Comparison of ENCODE assay signal across 8 mouse cellular contexts in genomic region chr14:79769618-79770017, GRCm38 (mm10). TPM values are rescaled to one million over a fixed set of nuclear protein-coding genes. Genes with fewer than 3 reads are reported as not detected.
A peak's percentile ranks its signal among the peaks of the same experiment; 100 is the strongest.
DNase-seq lines count a peak whose midpoint lies in the region; ATAC-seq and TF ChIP-seq lines count a peak whose summit lies in the region.

No protein-coding gene starts in this region.

- no peaks in the 10 kb centered on the region; the same call in 1 of the 2 replicates for H3K27me3 ChIP-seq in G1E (ENCODE audit: insufficient read depth, low read length)
- peaks cover 11% of the 10 kb centered on the region; the same call in 1 of the 2 replicates for H3K27me3 ChIP-seq in cerebellum, adult 2 months (ENCODE audit: control insufficient read depth, insufficient read depth, low read length)
- H3K27me3 ChIP-seq in lung, embryonic 14.5 days (ENCODE audit: insufficient read depth, low read length), result peaks cover 76% of the 10 kb centered on the region

- no peaks in the 10 kb centered on the region for H3K36me3 ChIP-seq in G1E (replicated peaks)
- no peaks in the 10 kb centered on the region for H3K36me3 ChIP-seq in lung, embryonic 14.5 days (ENCODE audit: insufficient read depth)

- no peak for ATAC-seq in G1E (ENCODE audit: extremely low read depth, insufficient number of reproducible peaks, low FRiP score, poor library complexity, severe bottlenecking)
- ATAC-seq in lung, embryonic 14.5 days (ENCODE audit: insufficient read depth), result peak; percentile 65; the same call in 1 of the 2 replicates

- no peak for DNase-seq in G1E (ENCODE audit: low spot score)
- peak; percentile 69 to 70 for DNase-seq in cerebellum, adult 2 months
- DNase-seq in forelimb bud, embryonic 11.5 days (ENCODE audit: low read depth, low spot score), result peak; percentile 77
- DNase-seq in heart, postnatal 36 days, result peak; percentile 73 to 74
- DNase-seq in layer of hippocampus, adult 2 months (ENCODE audit: low spot score in 2 of 2), result peak in 1 of 2 experiments; percentile 56
- DNase-seq in lung, embryonic 14.5 days, result peak; percentile 92
- DNase-seq in ovary, postnatal 14 days (ENCODE audit: low spot score), result peak; percentile 82
- peak; percentile 53 to 75 for DNase-seq in urinary bladder, adult 18-20 months (ENCODE audit: low spot score in 2 of 2)

- H3K4me2 ChIP-seq in lung, embryonic 14.5 days, result peak overlapping the region; percentile 69

- intact Hi-C loops in heart, postnatal 36 days (cut with DNase I), result loop anchor here (1.0 to 5.0 kb wide), 2 partner anchors 143 to 447 kb away; no protein-coding TSS in a partner anchor

- no peak overlapping the region for H3K27ac ChIP-seq in cerebellum, adult 2 months (ENCODE audit: insufficient read depth, low read length)
- peak overlapping the region; percentile 93 for H3K27ac ChIP-seq in layer of hippocampus, adult 2 months
- no peak overlapping the region for H3K27ac ChIP-seq in lung, embryonic 14.5 days (ENCODE audit: low read depth)

- H3K9ac ChIP-seq in lung, embryonic 14.5 days, result no peak overlapping the region

- TF ChIP-seq POLR2A in cerebellum, adult 2 months (IDR thresholded peaks at IDR 0.05; ENCODE audit: borderline replicate concordance, insufficient read depth, low read length), result no peak

- under 1% methylated on average over 46 of the region's 46 CpGs for WGBS in cerebellum, adult 2 months
- 1% methylated on average over 46 of the region's 46 CpGs for WGBS in lung, embryonic 14.5 days

- peaks cover 79% of the 10 kb centered on the region for H3K9me3 ChIP-seq in G1E (replicated peaks)
- H3K9me3 ChIP-seq in lung, embryonic 14.5 days (ENCODE audit: low read depth, low read length), result no peaks in the 10 kb centered on the region

- no peaks in the 10 kb centered on the region; the same call in 1 of the 2 replicates for H3K4me1 ChIP-seq in G1E (ENCODE audit: insufficient read depth, low read depth, low read length)
- H3K4me1 ChIP-seq in cerebellum, adult 2 months (ENCODE audit: control insufficient read depth, insufficient read depth, low read length), result peaks cover 3% of the 10 kb centered on the region; the same call in 1 of the 2 replicates
- H3K4me1 ChIP-seq in lung, embryonic 14.5 days (ENCODE audit: insufficient read depth), result peaks cover 5% of the 10 kb centered on the region; the same call in 1 of the 2 replicates

- TF ChIP-seq CTCF in G1E (IDR thresholded peaks at IDR 0.05; ENCODE audit: low read depth, low read length), result no peak
- TF ChIP-seq CTCF in cerebellum, adult 2 months (IDR thresholded peaks at IDR 0.05; ENCODE audit: borderline replicate concordance, insufficient read depth, low read depth, low read length), result peak; percentile 75
- peak; percentile 80 for TF ChIP-seq CTCF in layer of hippocampus, adult 2 months (conservative IDR thresholded peaks at IDR 0.05)
- TF ChIP-seq CTCF in lung, embryonic 14.5 days (IDR thresholded peaks at IDR 0.05; ENCODE audit: low read depth), result peak; percentile 92

- peak overlapping the region; percentile 55 for H3K4me3 ChIP-seq in G1E (ENCODE audit: low read depth, low read length)
- peak overlapping the region; percentile 30 for H3K4me3 ChIP-seq in cerebellum, adult 2 months (replicated peaks; ENCODE audit: insufficient read depth, low read depth, low read length)
- peak overlapping the region; percentile 68 for H3K4me3 ChIP-seq in layer of hippocampus, adult 2 months
- H3K4me3 ChIP-seq in lung, embryonic 14.5 days (ENCODE audit: low read depth, low read length), result peak overlapping the region; percentile 35

RNA-seq across cellular contexts. Expression of gene Pcdh8, which starts 1.5 kb away (rescaled TPM):
- total RNA-seq in G1E (2014; fragmentation: Nextera tagmentation), result not detected in 2 replicates
- total RNA-seq in G1E (2017), result 0.06 and 0.11 TPM in 2 replicates
- polyA plus RNA-seq in G1E (2012), result not detected in 2 replicates
- polyA plus RNA-seq in cerebellum, adult 2 months (2012; rRNA removed), result 5.2 and 5.6 TPM in 2 replicates
- under 1 TPM in 1 of 2 experiments, not detected in 1; 0.22 TPM for total RNA-seq in heart, postnatal 36 days (2021)
- 10 to 100 TPM; 75.7 to 81.7 TPM for total RNA-seq in layer of hippocampus, adult 2 months (2021)
- 0.08 and 0.14 TPM in 2 replicates for polyA plus RNA-seq in lung, embryonic 14.5 days (2014; fragmentation: Nextera tagmentation; extraction: Ambion mirVana)

Comparison
In these comparisons a context has a peak if more than half of its experiments do, and no peak if none do; other contexts are left out.
1. RNA of gene Pcdh8, which starts 1.5 kb away (total RNA-seq): 75.7 to 81.7 TPM in layer of hippocampus, adult 2 months; 0.22 TPM in heart, postnatal 36 days and 0.06 to 0.11 TPM in G1E; every median in the first group is over 10 times any median in the second.
2. Peak in every context shown above with its lines, with median percentiles within 50 percentile points of each other: H3K4me3 ChIP-seq.